Mouse (Mus musculus): ENCODE results near the gene Patl1.
"Not testable (repeated sequence)": the region's sequence is repeated elsewhere in the genome, so short reads cannot be mapped to it uniquely, and the experiment has no call there.

The Patl1 gene

GRCm38 (mm10) chr19:11969155-11970050, 57.2 kb downstream of the Patl1 start:
- no peak for DNase-seq

GRCm38 (mm10) chr19:11973511-11974222, 61.5 kb downstream of the Patl1 start:
- DNase-seq, result no peak

- peak; percentile 9 for DNase-seq
Observed at GRCm38 (mm10) chr19:11974223-11974540, 62.0 kb downstream of the Patl1 start.

- no peak for DNase-seq
Observed at GRCm38 (mm10) chr19:11975683-11976082, 63.5 kb downstream of the Patl1 start.

GRCm38 (mm10) chr19:11977363-11977762, 65.2 kb downstream of the Patl1 start:
- DNase-seq, result no peak

- no peak for DNase-seq
Observed at GRCm38 (mm10) chr19:11980471-11980870, 68.3 kb downstream of the Patl1 start.

- not testable (repeated sequence) for DNase-seq
Observed at GRCm38 (mm10) chr19:11984614-11985013, 72.4 kb downstream of the Patl1 start.

GRCm38 (mm10) chr19:11987841-11988240, 75.6 kb downstream of the Patl1 start:
- DNase-seq, result no peak

GRCm38 (mm10) chr19:11989334-11989733, 77.1 kb downstream of the Patl1 start:
- DNase-seq, result no peak

- no peak for DNase-seq
Observed at GRCm38 (mm10) chr19:11992034-11992433, 79.8 kb downstream of the Patl1 start.

- DNase-seq, result no peak
Observed at GRCm38 (mm10) chr19:11992441-11993029, 80.3 kb downstream of the Patl1 start.
